Mouse (Mus musculus) liver, embryonic 12.5 days (tissue): Measurements from ENCODE around the gene Slc5a10. TPM values are rescaled to one million over a fixed set of nuclear protein-coding genes. Genes with fewer than 3 reads are reported as not detected.

Experiments
- ATAC-seq: fragments of 200-750 bp; cut with Nextera tagmentation; 2 replicates; pipeline ENCODE4 v1.8.0; 2017; ENCODE audit warnings: moderate number of reproducible peaks, mild to moderate bottlenecking, moderate library complexity
- H3K27ac ChIP-seq: fragments of 300-500 bp; sonication (generic); 2 replicates; pipeline ENCODE4 v1.5.1; 2016; ENCODE audit warnings: mild to moderate bottlenecking
- H3K27me3 ChIP-seq: fragments of 300-500 bp; sonication (generic); replicated peaks from 2 replicates; pipeline ENCODE4 v1.6.1; 2016; ENCODE audit warnings: mild to moderate bottlenecking, moderate library complexity
- H3K36me3 ChIP-seq: fragments of 300-500 bp; sonication (generic); 2 replicates; pipeline ENCODE4 v1.6.1; 2016; ENCODE audit warnings: mild to moderate bottlenecking, moderate library complexity
- H3K4me1 ChIP-seq: fragments of 300-500 bp; sonication (generic); 2 replicates; pipeline ENCODE4 v1.6.1; 2016
- H3K4me2 ChIP-seq: fragments of 300-500 bp; sonication (generic); 2 replicates; pipeline ENCODE4 v1.6.1; 2016; ENCODE audit warnings: mild to moderate bottlenecking, moderate library complexity
- H3K4me3 ChIP-seq: fragments of 300-500 bp; sonication (generic); 2 replicates; pipeline ENCODE4 v1.5.1; 2016; ENCODE audit warnings: mild to moderate bottlenecking, moderate library complexity
- H3K9ac ChIP-seq: fragments of 300-500 bp; sonication (generic); 2 replicates; pipeline ENCODE4 v1.6.1; 2016; ENCODE audit warnings: mild to moderate bottlenecking, moderate library complexity
- H3K9me3 ChIP-seq: fragments of 300-500 bp; sonication (generic); replicated peaks from 2 replicates; pipeline ENCODE4 v1.6.1; 2016; ENCODE audit warnings: mild to moderate bottlenecking, moderate library complexity
- WGBS: fragments of 180-500 bp; shearing (Covaris S2); methylation state at CpG from one replicate; pipeline ENCODE4 v1.1.7; 2016; ENCODE audit not compliant: insufficient replicate concordance; 5-methylcytosine and 5-hydroxymethylcytosine counted together
- polyA plus RNA-seq: library from polyadenylated mRNA; unstranded; fragments of >200 nt; fragmentation: Nextera tagmentation; extraction: Ambion mirVana; gene quantifications from 2 replicates; pipeline ENCODE4 v1.2.1, GENCODE M21; 2016

Gene Slc5a10
- polyA plus RNA-seq, 1 experiment from 2014 or later: not detected

DNA sequence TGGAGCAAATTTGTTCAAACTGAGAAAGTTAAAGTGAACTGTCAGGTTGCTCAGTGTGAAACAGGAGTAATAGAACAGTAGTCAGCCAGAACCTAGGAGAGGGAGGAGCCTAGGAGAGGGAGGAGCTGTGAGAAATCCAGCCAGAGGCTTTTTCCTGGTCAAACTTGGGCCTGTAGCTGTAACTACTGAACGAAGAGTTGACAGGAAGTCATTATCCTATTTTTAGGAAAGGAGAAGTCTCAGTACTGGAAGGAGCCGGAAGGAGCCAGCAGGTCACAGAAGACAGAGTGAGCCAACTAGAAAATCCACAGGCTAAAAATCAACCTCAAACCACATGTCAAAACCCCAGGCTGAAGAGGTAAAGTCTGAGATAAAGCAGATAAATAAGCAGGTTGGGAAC lies 7.4 kb upstream of the Slc5a10 start:
- peak overlapping the region; percentile 40; the same call in 1 of the 2 replicates for H3K27ac ChIP-seq
- H3K4me1 ChIP-seq: peaks cover 8% of the 10 kb centered on the region; the same call in 1 of the 2 replicates
- 40% methylated on average over 2 of the region's 2 CpGs for WGBS
- H3K9me3 ChIP-seq: no peaks in the 10 kb centered on the region
- H3K36me3 ChIP-seq: peaks cover 47% of the 10 kb centered on the region
- ATAC-seq: no peak
- H3K4me2 ChIP-seq: no peak overlapping the region
- no peak overlapping the region for H3K4me3 ChIP-seq
- H3K9ac ChIP-seq: no peak overlapping the region
- H3K27me3 ChIP-seq: no peaks in the 10 kb centered on the region

DNA sequence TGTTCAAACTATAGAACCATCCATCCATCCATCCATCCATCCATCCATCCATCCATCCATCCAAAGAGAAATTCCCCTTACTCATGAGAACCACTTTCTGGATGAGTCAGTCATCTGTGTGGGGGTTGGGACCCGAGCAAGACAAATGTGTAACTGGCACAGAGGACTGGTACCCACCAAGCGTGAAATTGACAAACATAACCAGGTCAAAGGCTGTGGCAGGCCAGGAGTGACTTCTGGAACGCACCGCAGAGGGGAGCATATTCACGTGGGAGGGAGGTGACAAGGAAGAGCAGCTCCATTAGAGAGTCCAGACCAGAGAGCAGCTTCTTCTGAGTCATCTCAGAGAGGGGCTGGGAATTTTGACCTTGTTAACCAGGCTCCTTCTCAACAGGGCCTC lies 1.5 kb upstream of the Slc5a10 start:
- Histone ChIP-seq H3K4me1 (no peaks in the 10 kb centered on the region), H3K27ac (no peak overlapping the region), H3K27me3 (no peaks in the 10 kb centered on the region; the same call in 1 of the 2 replicates), H3K9me3 (no peaks in the 10 kb centered on the region), H3K4me3 (no peak overlapping the region), H3K4me2 (no peak overlapping the region), H3K9ac (no peak overlapping the region), H3K36me3 (no peaks in the 10 kb centered on the region)
- no peak for ATAC-seq
- 66% methylated on average over 5 of the region's 5 CpGs for WGBS

DNA sequence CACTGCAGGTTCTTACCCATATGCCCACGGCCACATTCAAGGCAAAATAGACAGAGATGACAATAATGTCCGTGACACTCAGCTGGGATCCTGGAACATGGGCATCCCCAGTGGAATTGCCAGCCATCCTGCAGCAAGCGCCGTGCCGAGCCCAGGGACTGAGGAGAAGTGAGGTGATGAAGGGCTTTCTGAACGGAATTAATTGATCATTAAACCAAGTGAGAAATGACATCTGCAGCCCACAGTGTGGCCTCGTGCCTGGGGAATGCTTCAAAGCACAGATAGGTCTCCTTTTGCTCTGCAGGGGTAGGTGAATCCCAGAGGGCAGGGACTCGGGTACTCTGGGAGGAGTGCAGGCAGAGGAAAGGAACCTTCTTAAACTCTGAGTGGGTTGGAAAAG lies 800 bp downstream of the Slc5a10 start:
- 69% methylated on average over 8 of the region's 8 CpGs for WGBS
- no peaks in the 10 kb centered on the region for H3K9me3 ChIP-seq
- peaks cover 3% of the 10 kb centered on the region for H3K4me1 ChIP-seq
- H3K9ac ChIP-seq: no peak overlapping the region
- no peak overlapping the region for H3K4me3 ChIP-seq
- peaks cover 9% of the 10 kb centered on the region; the same call in 1 of the 2 replicates for H3K27me3 ChIP-seq
- no peak overlapping the region for H3K4me2 ChIP-seq
- H3K36me3 ChIP-seq: no peaks in the 10 kb centered on the region
- no peak for ATAC-seq
- no peak overlapping the region for H3K27ac ChIP-seq

- Histone ChIP-seq H3K9ac (no peak overlapping the region), H3K4me1 (peaks cover 4% of the 10 kb centered on the region), H3K27me3 (peaks cover 9% of the 10 kb centered on the region; the same call in 1 of the 2 replicates), H3K4me2 (no peak overlapping the region), H3K36me3 (no peaks in the 10 kb centered on the region), H3K27ac (no peak overlapping the region), H3K9me3 (no peaks in the 10 kb centered on the region), H3K4me3 (no peak overlapping the region)
- WGBS: 51% methylated on average over 3 of the region's 3 CpGs
- no peak for ATAC-seq
Observed at GRCm38 (mm10) chr11:61719387-61719786, 1.2 kb downstream of the Slc5a10 start.

DNA sequence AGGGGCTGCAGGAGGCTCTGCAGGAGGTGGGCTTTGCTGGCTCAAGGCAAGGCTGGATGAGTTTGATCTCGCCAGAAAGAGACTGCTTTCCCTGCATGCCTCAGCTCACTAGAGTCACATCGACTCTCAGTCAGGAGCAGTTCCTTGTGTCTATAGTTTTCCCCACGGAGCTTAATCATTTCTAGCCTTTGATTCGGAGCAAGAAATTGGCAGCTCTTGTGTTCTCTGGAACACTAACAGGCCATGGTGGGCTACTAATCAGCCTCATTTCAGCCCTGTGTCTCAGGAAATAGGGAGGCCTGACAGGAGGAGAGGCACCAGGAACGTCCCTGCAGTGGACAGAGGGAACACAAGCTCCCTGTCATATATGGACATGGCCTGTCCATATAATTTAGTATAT lies 2.6 kb downstream of the Slc5a10 start:
- WGBS: 54% methylated on average over 5 of the region's 5 CpGs
- Histone ChIP-seq H3K27me3 (peaks cover 20% of the 10 kb centered on the region), H3K4me2 (no peak overlapping the region), H3K36me3 (no peaks in the 10 kb centered on the region), H3K9me3 (no peaks in the 10 kb centered on the region), H3K4me1 (peaks cover 4% of the 10 kb centered on the region), H3K27ac (no peak overlapping the region), H3K9ac (no peak overlapping the region), H3K4me3 (no peak overlapping the region)
- ATAC-seq: no peak

DNA sequence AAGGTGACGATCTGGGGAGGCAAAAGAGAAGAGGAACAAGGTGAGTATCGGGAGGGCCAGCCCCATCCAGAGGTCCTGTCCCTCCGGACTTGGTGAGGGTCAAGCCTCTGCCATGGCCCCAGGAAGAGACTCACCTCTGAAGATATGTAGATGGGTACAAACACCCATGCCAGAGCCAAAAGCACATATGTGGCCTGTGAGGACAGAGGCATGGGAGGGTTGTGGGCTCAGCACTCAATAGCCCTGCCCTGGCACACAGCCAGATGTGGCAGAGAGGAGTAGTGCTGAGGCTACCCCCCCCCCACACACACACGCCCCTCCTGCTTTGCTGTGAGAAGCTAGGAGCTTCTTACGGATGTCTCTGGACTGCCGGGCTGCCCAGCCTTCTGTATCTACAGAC lies 5.5 kb downstream of the Slc5a10 start:
- 53% methylated on average over 6 of the region's 6 CpGs for WGBS
- Histone ChIP-seq H3K9me3 (no peaks in the 10 kb centered on the region), H3K4me2 (no peak overlapping the region), H3K27ac (no peak overlapping the region), H3K27me3 (peaks cover 40% of the 10 kb centered on the region), H3K4me3 (no peak overlapping the region), H3K9ac (no peak overlapping the region), H3K4me1 (peaks cover 4% of the 10 kb centered on the region), H3K36me3 (no peaks in the 10 kb centered on the region)
- ATAC-seq: no peak; the same call in 1 of the 2 replicates

- Histone ChIP-seq H3K36me3 (no peaks in the 10 kb centered on the region), H3K4me3 (no peak overlapping the region), H3K27me3 (peaks cover 46% of the 10 kb centered on the region), H3K27ac (no peak overlapping the region), H3K9ac (no peak overlapping the region), H3K9me3 (no peaks in the 10 kb centered on the region), H3K4me1 (peaks cover 4% of the 10 kb centered on the region), H3K4me2 (no peak overlapping the region)
- peak; percentile 68 for ATAC-seq
- 28% methylated on average over 11 of the region's 11 CpGs for WGBS
Observed at GRCm38 (mm10) chr11:61714346-61715117, 6.1 kb downstream of the Slc5a10 start.

- no peaks in the 10 kb centered on the region for H3K36me3 ChIP-seq
- 55% methylated on average over 15 of the region's 15 CpGs for WGBS
- H3K4me3 ChIP-seq: no peak overlapping the region
- H3K27ac ChIP-seq: no peak overlapping the region
- H3K4me1 ChIP-seq: peaks cover 4% of the 10 kb centered on the region
- ATAC-seq: no peak
- H3K9me3 ChIP-seq: no peaks in the 10 kb centered on the region
- peaks cover 49% of the 10 kb centered on the region for H3K27me3 ChIP-seq
- no peak overlapping the region for H3K4me2 ChIP-seq
- no peak overlapping the region for H3K9ac ChIP-seq
Observed at GRCm38 (mm10) chr11:61713157-61713855, 7.3 kb downstream of the Slc5a10 start.

- H3K4me1 ChIP-seq: 0 out of 2 replicates have a peak, but pooled peaks cover 5% of the 10 kb centered on the region
- ATAC-seq: no peak
- no peak overlapping the region for H3K9ac ChIP-seq
- no peaks in the 10 kb centered on the region for H3K9me3 ChIP-seq
- no peak overlapping the region for H3K4me3 ChIP-seq
- no peak overlapping the region for H3K27ac ChIP-seq
- no peak overlapping the region for H3K4me2 ChIP-seq
- peaks cover 43% of the 10 kb centered on the region for H3K27me3 ChIP-seq
- WGBS: 62% methylated on average over 3 of the region's 3 CpGs
- peaks cover 9% of the 10 kb centered on the region for H3K36me3 ChIP-seq
Observed at GRCm38 (mm10) chr11:61708928-61709327, 11.7 kb downstream of the Slc5a10 start.

- 45% methylated on average over 4 of the region's 4 CpGs for WGBS
Observed at GRCm38 (mm10) chr11:61706232-61706631, 14.4 kb downstream of the Slc5a10 start.

GRCm38 (mm10) chr11:61705581-61705980 lies 15.0 kb downstream of the Slc5a10 start:
- peaks cover 13% of the 10 kb centered on the region; the same call in 1 of the 2 replicates for H3K27me3 ChIP-seq
- no peak overlapping the region for H3K9ac ChIP-seq
- 0 out of 2 replicates have a peak, but pooled peaks cover 5% of the 10 kb centered on the region for H3K4me1 ChIP-seq
- H3K4me3 ChIP-seq: no peak overlapping the region
- ATAC-seq: no peak
- no peak overlapping the region for H3K27ac ChIP-seq
- H3K36me3 ChIP-seq: peaks cover 42% of the 10 kb centered on the region
- WGBS: 76% methylated on average over 2 of the region's 2 CpGs
- no peaks in the 10 kb centered on the region for H3K9me3 ChIP-seq
- no peak overlapping the region for H3K4me2 ChIP-seq

More at GRCm38 (mm10) chr11:61706232-61706631, 14.4 kb downstream of the Slc5a10 start:
- Histone ChIP-seq H3K36me3 (peaks cover 35% of the 10 kb centered on the region), H3K9ac (no peak overlapping the region), H3K4me3 (no peak overlapping the region), H3K4me2 (no peak overlapping the region), H3K27ac (no peak overlapping the region), H3K9me3 (no peaks in the 10 kb centered on the region), H3K27me3 (peaks cover 16% of the 10 kb centered on the region; the same call in 1 of the 2 replicates), H3K4me1 (0 out of 2 replicates have a peak, but pooled peaks cover 5% of the 10 kb centered on the region)
- no peak for ATAC-seq

DNA sequence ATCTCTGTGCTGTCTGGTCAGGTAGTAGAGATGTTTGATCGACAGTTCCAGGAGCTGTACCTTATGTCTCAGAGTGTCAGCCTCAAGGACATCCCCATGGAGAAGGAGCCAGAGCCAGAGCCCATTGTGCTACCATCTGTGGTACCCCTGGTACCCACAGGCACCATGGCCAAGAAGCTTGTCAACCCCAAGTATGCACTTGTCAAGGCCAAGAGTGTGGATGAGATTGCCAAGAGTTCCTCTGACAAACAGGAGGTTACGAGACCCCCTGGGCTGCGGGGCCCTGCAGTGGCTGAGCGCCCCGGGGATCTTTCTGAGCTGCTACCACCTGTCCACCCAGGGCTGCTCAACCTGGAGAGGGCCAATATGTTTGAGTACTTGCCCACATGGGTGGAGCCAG lies 18.1 kb downstream of the Slc5a10 start:
- H3K36me3 ChIP-seq: peaks cover 59% of the 10 kb centered on the region
- WGBS: 87% methylated on average over 5 of the region's 5 CpGs
- no peak overlapping the region for H3K27ac ChIP-seq
- no peak overlapping the region for H3K4me3 ChIP-seq
- 0 out of 2 replicates have a peak, but pooled peaks cover 5% of the 10 kb centered on the region for H3K4me1 ChIP-seq
- H3K4me2 ChIP-seq: no peak overlapping the region
- no peak for ATAC-seq
- no peak overlapping the region for H3K9ac ChIP-seq
- 0 out of 2 replicates have a peak, but pooled peaks cover 4% of the 10 kb centered on the region for H3K27me3 ChIP-seq
- H3K9me3 ChIP-seq: no peaks in the 10 kb centered on the region
